Mouse (Mus musculus) Patski (cell line): ENCODE measurements around the gene Brd3. TPM values are rescaled to one million over a fixed set of nuclear protein-coding genes. Genes with fewer than 3 reads are reported as not detected.

Experiments
- ATAC-seq: fragments of 100-300 bp; one replicate; pipeline ENCODE4 v1.8.0; 2021
- CTCF ChIA-PET: fragments of 350-600 bp; sonication (Branson Sonifier 250); formaldehyde crosslinking; loops from one replicate; lab custom pipeline; 2022; ENCODE audit warnings: inconsistent platforms; lab: Charles Lee
- POLR2A ChIA-PET: fragments of 350-600 bp; sonication (Branson Sonifier 250); formaldehyde crosslinking; loops from one replicate; lab custom pipeline; 2022; ENCODE audit warnings: antibody characterized with exemption, inconsistent platforms; lab: Charles Lee
- DNase-seq: peaks from one replicate; pipeline ENCODE4 v3.0.0-alpha.2; 2011; ENCODE audit warnings: low read depth, low spot score
- H3K27me3 ChIP-seq: fragments of 371-371 bp; one replicate; pipeline ENCODE4 v1.5.1; 2021
- CTCF ChIP-seq: fragments of 100-300 bp; IDR thresholded peaks from one replicate; pipeline ENCODE4 v1.5.1; 2021
- in situ Hi-C: fragments of 300-500 bp; cut with MboI; formaldehyde crosslinking; loops from 3 replicates; pipeline ENCODE4 v1.11.1; 2018; ENCODE audit warnings: low pct_unique_long_range_greater_than_20kb, mixed read lengths
- polyA plus RNA-seq: library from polyadenylated mRNA; unstranded; gene quantifications from one replicate; pipeline ENCODE4 v1.2.3, GENCODE M21; 2021

Gene Brd3
- polyA plus RNA-seq, 1 experiment from 2014 or later = 30.0 TPM

GRCm38 (mm10) chr2:27437876-27438275 is 69.6 kb downstream of the Brd3 start:
- TF ChIP-seq CTCF = no peak
- ATAC-seq (no peak), DNase-seq (no peak)
- CTCF ChIA-PET = interaction anchor here (0.9 to 2.1 kb wide), 3 partner anchors 10 to 169 kb away, joined by 3 to 15 read pairs (median 4); no protein-coding TSS in a partner anchor
- POLR2A ChIA-PET = interaction anchor here (0.6 kb wide), 1 partner anchor 185 kb away, joined by 3 read pairs; no protein-coding TSS in a partner anchor
- in situ Hi-C loops = loop anchor here (25.0 kb wide), 1 partner anchor 401 kb away; the partner anchor contains the start of gene Slc2a6
- no peaks in the 10 kb centered on the region for H3K27me3 ChIP-seq

- no peak for TF ChIP-seq CTCF
- H3K27me3 ChIP-seq = no peaks in the 10 kb centered on the region
- CTCF ChIA-PET = no interaction called here
- DNase-seq (no peak), ATAC-seq (no peak)
- in situ Hi-C loops = loop anchor here (25.0 kb wide), 1 partner anchor 395 kb away; the partner anchor contains the start of gene Slc2a6
- POLR2A ChIA-PET = no interaction called here
Observed at GRCm38 (mm10) chr2:27432599-27432998, 74.9 kb downstream of the Brd3 start.

- no peaks in the 10 kb centered on the region for H3K27me3 ChIP-seq
- DNase-seq = no peak
- in situ Hi-C loops = loop anchor here (25.0 kb wide), 1 partner anchor 393 kb away; the partner anchor contains the start of gene Slc2a6
- ATAC-seq = no peak
- ChIA-PET CTCF (no interaction called here), POLR2A (no interaction called here)
- no peak for TF ChIP-seq CTCF
Observed at GRCm38 (mm10) chr2:27430621-27431020, 76.8 kb downstream of the Brd3 start.

GRCm38 (mm10) chr2:27428071-27428470 is 79.4 kb downstream of the Brd3 start:
- TF ChIP-seq CTCF = no peak
- no peaks in the 10 kb centered on the region for H3K27me3 ChIP-seq
- CTCF ChIA-PET = interaction anchor here (0.7 to 3.3 kb wide), 23 partner anchors 10 to 191 kb away, joined by 3 to 42 read pairs (median 4); partner anchors contain the start of genes Brd3 and Brd3os
- in situ Hi-C loops = loop anchor here (5.0 to 25.0 kb wide), 2 partner anchors 141 to 391 kb away; partner anchors contain the start of gene Slc2a6
- no peak for DNase-seq
- no peak for ATAC-seq
- POLR2A ChIA-PET = interaction anchor here (0.6 to 1.8 kb wide), 4 partner anchors 136 to 147 kb away, joined by 3 to 6 read pairs (median 4); no protein-coding TSS in a partner anchor

GRCm38 (mm10) chr2:27426855-27427457 is 80.5 kb downstream of the Brd3 start, which contains the start of gene Vav2:
Vav2 (minus strand) TSS chr2:27427033.
- DNase-seq (no peak), ATAC-seq (peak; percentile 72)
- ChIA-PET CTCF (interaction anchor here (0.9 to 3.3 kb wide), 8 partner anchors 13 to 159 kb away, joined by 3 to 42 read pairs (median 8); no protein-coding TSS in a partner anchor), POLR2A (interaction anchor here (0.5 to 1.8 kb wide), 4 partner anchors 36 to 146 kb away, joined by 4 to 6 read pairs (median 5); no protein-coding TSS in a partner anchor)
- no peak for TF ChIP-seq CTCF
- H3K27me3 ChIP-seq = no peaks in the 10 kb centered on the region
- in situ Hi-C loops = loop anchor here (5.0 to 25.0 kb wide), 2 partner anchors 140 to 390 kb away; partner anchors contain the start of gene Slc2a6

GRCm38 (mm10) chr2:27426406-27426854 is 81.0 kb downstream of the Brd3 start:
- ATAC-seq (peak; percentile 44), DNase-seq (no peak)
- ChIA-PET CTCF (interaction anchor here (0.9 to 3.3 kb wide), 4 partner anchors 12 to 145 kb away, joined by 3 to 42 read pairs (median 14); no protein-coding TSS in a partner anchor), POLR2A (interaction anchor here (1.3 kb wide), 1 partner anchor 35 kb away, joined by 6 read pairs; no protein-coding TSS in a partner anchor)
- in situ Hi-C loops = loop anchor here (5.0 to 25.0 kb wide), 2 partner anchors 139 to 389 kb away; partner anchors contain the start of gene Slc2a6
- no peaks in the 10 kb centered on the region for H3K27me3 ChIP-seq
- TF ChIP-seq CTCF = no peak

GRCm38 (mm10) chr2:27425751-27426405 is 81.6 kb downstream of the Brd3 start:
- in situ Hi-C loops = loop anchor here (5.0 to 25.0 kb wide), 2 partner anchors 139 to 389 kb away; partner anchors contain the start of gene Slc2a6
- no peaks in the 10 kb centered on the region for H3K27me3 ChIP-seq
- CTCF ChIA-PET = interaction anchor here (1.4 kb wide), 1 partner anchor 65 kb away, joined by 3 read pairs; no protein-coding TSS in a partner anchor
- TF ChIP-seq CTCF = no peak
- ATAC-seq = no peak
- POLR2A ChIA-PET = interaction anchor here (1.2 to 1.3 kb wide), 2 partner anchors 35 to 115 kb away, joined by 6 read pairs; no protein-coding TSS in a partner anchor
- no peak for DNase-seq

- POLR2A ChIA-PET = interaction anchor here (0.8 to 1.2 kb wide), 2 partner anchors 107 to 114 kb away, joined by 3 to 6 read pairs; no protein-coding TSS in a partner anchor
- DNase-seq = no peak
Observed at GRCm38 (mm10) chr2:27425161-27425611, 82.3 kb downstream of the Brd3 start.

GRCm38 (mm10) chr2:27423596-27423995 is 83.9 kb downstream of the Brd3 start:
- ATAC-seq (no peak), DNase-seq (no peak)
- in situ Hi-C loops = loop anchor here (5.0 to 25.0 kb wide), 2 partner anchors 46 to 786 kb away; partner anchors contain the start of gene Fam69b
- ChIA-PET POLR2A (no interaction called here), CTCF (no interaction called here)
- TF ChIP-seq CTCF = no peak
- no peaks in the 10 kb centered on the region for H3K27me3 ChIP-seq

More at GRCm38 (mm10) chr2:27425161-27425611, 82.3 kb downstream of the Brd3 start:
- no peak for TF ChIP-seq CTCF
- H3K27me3 ChIP-seq = no peaks in the 10 kb centered on the region
- ATAC-seq = no peak
- in situ Hi-C loops = loop anchor here (5.0 to 25.0 kb wide), 2 partner anchors 138 to 388 kb away; partner anchors contain the start of gene Slc2a6
- CTCF ChIA-PET = no interaction called here
